Mouse (Mus musculus): ENCODE measurements at regions not wholly inside any gene's neighbourhood (a gene's known extent, or its start where the extent isn't known, plus 50 kb on each side); places are given as distances from the start of the nearest gene placed in this dataset.
"Not testable (repeated sequence)": the region's sequence is repeated elsewhere in the genome, so short reads cannot be mapped to it uniquely, and the experiment has no call there.

- ATAC-seq (ENCODE audit: low TSS enrichment): no peak
Measured at GRCm38 (mm10) chr3:98968811-98969210, 75.8 kb upstream of the Hao2 start.

DNA sequence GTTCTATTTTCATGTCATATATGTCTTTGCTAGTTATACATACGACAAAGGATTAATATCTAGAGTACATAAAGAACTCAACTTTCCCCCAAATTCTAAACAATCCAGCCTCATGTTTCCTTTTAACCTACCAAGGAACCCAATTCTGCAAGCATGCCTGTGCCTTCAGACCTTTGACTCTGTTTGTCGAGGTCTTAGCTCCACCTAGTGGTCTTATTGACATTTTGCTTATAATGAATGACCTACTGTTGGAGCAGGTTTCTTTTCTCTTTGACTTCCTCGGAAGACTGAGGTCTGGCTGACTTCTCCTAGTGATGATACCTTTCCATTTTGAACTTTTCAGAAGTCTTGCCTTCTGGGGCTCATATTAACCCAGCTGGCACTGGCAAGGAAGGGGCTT is 82.7 kb upstream of the Hao2 start:
- peak; percentile 85 for ATAC-seq (ENCODE audit: low TSS enrichment)

- ATAC-seq (ENCODE audit: low TSS enrichment): no peak
Measured at GRCm38 (mm10) chr3:98982787-98983186, 89.7 kb upstream of the Hao2 start.

GRCm38 (mm10) chr3:98987266-98987665 is 94.2 kb upstream of the Hao2 start:
- not testable (repeated sequence) for ATAC-seq (ENCODE audit: low TSS enrichment)

DNA sequence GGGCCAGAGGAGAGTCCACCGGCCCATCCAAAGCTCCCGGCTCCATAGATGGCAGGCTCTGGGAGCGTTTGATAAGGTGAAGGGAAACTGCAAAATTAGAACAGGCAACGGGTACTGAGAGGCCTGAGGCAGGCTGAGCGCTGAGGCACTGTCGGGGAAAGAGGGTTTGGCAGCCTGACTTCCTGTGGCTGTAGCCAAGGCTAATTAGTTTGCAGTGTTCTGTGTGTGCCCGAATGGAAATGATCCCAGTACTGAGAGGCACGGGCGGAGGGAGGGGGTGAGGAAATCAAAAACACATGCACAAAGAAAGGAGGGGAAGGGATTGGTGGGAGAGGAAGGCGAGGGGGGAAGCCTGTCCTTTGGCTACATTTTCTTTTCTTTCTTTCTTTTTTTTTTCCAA is 97.8 kb upstream of the Hao2 start:
- ATAC-seq (ENCODE audit: low TSS enrichment): peak; percentile 81

DNA sequence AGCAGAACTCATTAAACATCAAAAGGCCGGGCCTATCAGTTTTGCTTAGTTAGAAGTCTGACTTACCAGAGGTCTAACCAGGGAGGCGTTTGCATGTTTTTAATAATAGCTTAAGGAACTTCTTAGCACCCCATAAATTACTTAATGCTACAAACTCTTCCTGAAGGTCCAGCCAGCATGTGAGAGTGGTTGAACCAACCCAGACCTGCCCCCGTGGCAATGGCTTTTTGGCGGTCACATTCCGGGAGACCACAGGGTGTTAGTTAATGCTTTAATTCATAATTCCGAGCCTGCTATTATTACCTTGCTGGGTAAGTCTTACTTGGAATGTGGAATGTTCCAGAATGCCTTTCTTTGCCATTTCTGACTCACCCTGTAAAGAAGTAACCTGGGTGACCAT is 98.2 kb upstream of the Hao2 start:
- no peak for ATAC-seq (ENCODE audit: low TSS enrichment)

- ATAC-seq (ENCODE audit: low TSS enrichment): no peak
Measured at GRCm38 (mm10) chr3:98994086-98994485, 101.0 kb upstream of the Hao2 start.

DNA sequence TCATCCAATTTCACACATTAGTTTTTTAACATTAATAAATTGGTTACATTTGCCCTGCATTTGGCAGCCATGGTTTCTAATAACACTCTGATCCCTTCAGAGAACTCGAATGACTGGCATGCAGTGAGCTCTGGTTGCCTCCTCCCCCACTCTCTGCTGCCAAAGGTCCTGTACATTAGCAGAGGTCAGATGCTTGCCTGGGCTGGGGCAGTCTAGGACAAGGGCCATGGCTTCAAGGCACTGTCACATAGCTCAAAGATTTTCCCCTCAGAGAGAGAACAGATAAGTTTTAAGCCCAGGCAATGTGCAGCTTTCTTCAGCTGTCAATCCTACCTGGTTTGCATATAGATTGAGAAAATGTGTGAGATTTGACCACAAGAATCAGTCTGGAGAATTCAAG is 110.2 kb upstream of the Wars2 start:
- ATAC-seq (ENCODE audit: low TSS enrichment): no peak

GRCm38 (mm10) chr3:99046190-99046589 is 94.7 kb upstream of the Wars2 start:
- no peak for ATAC-seq (ENCODE audit: low TSS enrichment)

- ATAC-seq (ENCODE audit: low TSS enrichment): no peak
Measured at GRCm38 (mm10) chr3:99047156-99047555, 93.7 kb upstream of the Wars2 start.

GRCm38 (mm10) chr3:99049305-99049704 is 91.6 kb upstream of the Wars2 start:
- ATAC-seq (ENCODE audit: low TSS enrichment): no peak

DNA sequence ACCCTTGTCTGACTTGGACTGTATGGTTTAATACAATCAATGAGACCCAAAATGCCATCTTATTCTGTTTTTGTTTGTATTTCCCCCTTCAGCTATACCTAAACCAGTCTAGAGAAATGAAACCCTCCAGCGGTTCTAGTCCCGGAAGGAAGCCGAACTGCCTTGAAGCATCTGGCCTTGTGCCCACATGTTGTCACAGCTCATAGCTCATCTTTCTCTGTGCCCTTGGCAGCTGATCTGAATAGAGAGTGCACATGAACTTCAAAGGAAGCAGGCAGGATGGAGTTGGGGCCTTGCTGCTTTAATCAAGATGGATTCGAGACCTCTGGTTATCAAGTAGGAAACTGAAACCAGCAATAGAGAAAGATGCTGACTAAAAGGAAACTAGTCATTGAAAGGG is 88.7 kb upstream of the Wars2 start:
- ATAC-seq (ENCODE audit: low TSS enrichment): no peak

DNA sequence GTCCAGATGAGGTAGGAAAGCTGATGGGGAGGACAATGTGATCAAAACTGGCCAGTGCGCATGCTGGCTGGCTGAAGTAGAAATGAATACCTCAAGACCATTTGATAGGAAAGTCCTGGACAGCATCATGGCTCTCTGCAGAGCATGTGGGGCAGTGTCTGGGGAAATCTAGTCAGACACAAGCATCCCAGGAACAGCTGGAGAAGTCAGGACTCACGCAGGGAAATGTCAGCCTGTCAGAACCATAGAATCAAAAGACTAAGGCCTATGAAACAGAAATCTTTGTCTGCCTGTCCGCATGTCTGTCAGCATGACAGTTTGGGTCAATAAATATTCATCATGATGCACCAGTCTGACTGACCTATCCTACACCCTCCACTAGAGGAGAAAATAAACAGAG is 73.7 kb upstream of the Wars2 start:
- no peak for ATAC-seq (ENCODE audit: low TSS enrichment)
